8 mouse cellular contexts compared by ENCODE assay signal in genomic region chr7:70370552-70371262, GRCm38 (mm10). TPM values are rescaled to one million over a fixed set of nuclear protein-coding genes. Genes with fewer than 3 reads are reported as not detected.
DNase-seq lines count a peak whose midpoint lies in the region; ATAC-seq lines count a peak whose summit lies in the region.

No protein-coding gene starts in this region.

- peak overlapping the region; percentile 36; the same call in 1 of the 2 replicates for H3K4me3 ChIP-seq in embryonic facial prominence, embryonic 13.5 days
- peak overlapping the region; percentile 36; the same call in 1 of the 2 replicates for H3K4me3 ChIP-seq in intestine, embryonic 14.5 days (ENCODE audit: low read depth, low read length)
- H3K4me3 ChIP-seq in midbrain, embryonic 12.5 days = peak overlapping the region; percentile 38

- H3K27ac ChIP-seq in embryonic facial prominence, embryonic 13.5 days = no peak overlapping the region
- H3K27ac ChIP-seq in intestine, embryonic 14.5 days (ENCODE audit: low read depth) = no peak overlapping the region
- H3K27ac ChIP-seq in midbrain, embryonic 12.5 days (replicated peaks) = peak overlapping the region; percentile 87

- ATAC-seq in embryonic facial prominence, embryonic 13.5 days (ENCODE audit: insufficient number of reproducible peaks, insufficient read depth, low FRiP score, low TSS enrichment, low read depth) = no peak
- no peak for ATAC-seq in intestine, embryonic 14.5 days (replicated peaks; ENCODE audit: low FRiP score, low TSS enrichment, low read depth)
- no peak for ATAC-seq in midbrain, embryonic 12.5 days (ENCODE audit: low FRiP score, low read depth)

- WGBS in embryonic facial prominence, embryonic 13.5 days = 4% methylated on average over 18 of the region's 18 CpGs
- WGBS in intestine, embryonic 14.5 days = 18% methylated on average over 18 of the region's 18 CpGs
- WGBS in midbrain, embryonic 12.5 days = 2% methylated on average over 18 of the region's 18 CpGs

- no peaks in the 10 kb centered on the region for H3K36me3 ChIP-seq in embryonic facial prominence, embryonic 13.5 days
- H3K36me3 ChIP-seq in intestine, embryonic 14.5 days (ENCODE audit: control insufficient read depth, insufficient read depth, low read length) = no peaks in the 10 kb centered on the region
- H3K36me3 ChIP-seq in midbrain, embryonic 12.5 days = no peaks in the 10 kb centered on the region

- H3K4me2 ChIP-seq in embryonic facial prominence, embryonic 13.5 days = peak overlapping the region; percentile 60
- H3K4me2 ChIP-seq in intestine, embryonic 14.5 days (ENCODE audit: low read length) = peak overlapping the region; percentile 60
- peak overlapping the region; percentile 60 for H3K4me2 ChIP-seq in midbrain, embryonic 12.5 days (replicated peaks)

- peaks cover 85% of the 10 kb centered on the region for H3K27me3 ChIP-seq in embryonic facial prominence, embryonic 13.5 days
- H3K27me3 ChIP-seq in intestine, embryonic 14.5 days (replicated peaks; ENCODE audit: control insufficient read depth, insufficient read depth, low read length) = peaks cover 17% of the 10 kb centered on the region
- H3K27me3 ChIP-seq in midbrain, embryonic 12.5 days = peaks cover 64% of the 10 kb centered on the region

- H3K9ac ChIP-seq in embryonic facial prominence, embryonic 13.5 days = no peak overlapping the region
- H3K9ac ChIP-seq in intestine, embryonic 14.5 days (ENCODE audit: low read length) = peak overlapping the region; percentile 44; the same call in 1 of the 2 replicates
- peak overlapping the region; percentile 66; the same call in 1 of the 2 replicates for H3K9ac ChIP-seq in midbrain, embryonic 12.5 days (replicated peaks)

- peak; percentile 15 for DNase-seq in embryo, embryonic 9.5 days (ENCODE audit: extremely low spot score)
- DNase-seq in embryo, embryonic 10 days (ENCODE audit: low spot score) = no peak
- peak; percentile 63 for DNase-seq in intestine, embryonic 14.5 days (ENCODE audit: low spot score)
- DNase-seq in gastrocnemius, postnatal 25 days = no peak
- DNase-seq in c-Kit-positive CD71-positive TER-119-positive erythroid progenitor cells, embryonic 14.5 days (ENCODE audit: low spot score) = no peak
- DNase-seq in layer of hippocampus, adult 11-12 months (ENCODE audit: low spot score) = no peak

- H3K4me1 ChIP-seq in embryonic facial prominence, embryonic 13.5 days = peaks cover 14% of the 10 kb centered on the region
- peaks cover 9% of the 10 kb centered on the region; the same call in 1 of the 2 replicates for H3K4me1 ChIP-seq in intestine, embryonic 14.5 days (replicated peaks; ENCODE audit: control insufficient read depth, insufficient read depth, low read length)
- H3K4me1 ChIP-seq in midbrain, embryonic 12.5 days = peaks cover 27% of the 10 kb centered on the region

- H3K9me3 ChIP-seq in embryonic facial prominence, embryonic 13.5 days = no peaks in the 10 kb centered on the region
- H3K9me3 ChIP-seq in intestine, embryonic 14.5 days (ENCODE audit: control insufficient read depth, low read length) = no peaks in the 10 kb centered on the region
- no peaks in the 10 kb centered on the region for H3K9me3 ChIP-seq in midbrain, embryonic 12.5 days

RNA-seq across cellular contexts. Expression of gene Nr2f2, which starts 4.2 kb away (rescaled TPM):
- 36.0 and 42.9 TPM in 2 replicates for polyA plus RNA-seq in embryonic facial prominence, embryonic 13.5 days (2015; fragmentation: Nextera tagmentation; extraction: Ambion mirVana)
- polyA plus RNA-seq in intestine, embryonic 14.5 days (2014; fragmentation: Nextera tagmentation; extraction: Ambion mirVana) = 53.7 and 56.9 TPM in 2 replicates
- polyA plus RNA-seq in midbrain, embryonic 12.5 days (2016; fragmentation: Nextera tagmentation; extraction: Ambion mirVana) = 105 and 143 TPM in 2 replicates
- total RNA-seq in gastrocnemius, postnatal 25 days (2021) = 10 to 100 TPM; 15.1 to 21.7 TPM

Comparison
In these comparisons a context has a peak if more than half of its experiments do, and no peak if none do; other contexts are left out.
1. DNase-seq: peak in embryo, embryonic 9.5 days (single experiment) and intestine, embryonic 14.5 days (single experiment); none in embryo, embryonic 10 days (single experiment), gastrocnemius, postnatal 25 days (single experiment), c-Kit-positive CD71-positive TER-119-positive erythroid progenitor cells, embryonic 14.5 days (single experiment) and layer of hippocampus, adult 11-12 months (single experiment).
2. Peak in every context shown above with its lines, with median percentiles within 50 percentile points of each other: H3K4me2 ChIP-seq and H3K4me3 ChIP-seq.